Mouse (Mus musculus): ENCODE measurements around the gene Msi2. TPM values are rescaled to one million over a fixed set of nuclear protein-coding genes. Genes with fewer than 3 reads are reported as not detected.

Gene Msi2
- total and polyA plus RNA-seq, 2 experiments from 2014 or later, result 22.1 to 94.6 TPM

DNA sequence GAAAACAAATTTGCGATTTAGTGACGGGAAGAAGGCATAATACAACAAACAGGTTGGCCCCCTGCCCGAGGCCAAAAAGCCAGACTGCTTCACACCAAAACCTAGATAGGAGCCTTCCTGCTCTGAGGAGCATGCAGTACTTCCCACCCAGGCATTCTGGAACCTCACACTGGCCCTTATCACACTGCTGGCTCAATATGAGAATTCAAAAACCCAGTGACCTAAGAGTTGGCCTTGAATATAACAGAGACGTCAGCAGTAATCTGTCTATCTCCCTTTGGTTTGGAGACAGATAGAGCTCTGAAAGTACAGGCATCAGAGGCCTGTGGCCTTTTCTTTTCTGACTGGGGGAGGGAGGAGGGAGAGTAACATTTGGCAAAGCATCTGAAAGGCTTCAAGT, 194.4 kb downstream of the Msi2 start:
- TF ChIP-seq EP300 (IDR thresholded peaks at IDR 0.05; ENCODE audit: low read depth) (peak; percentile 64; the same call in 1 of the 2 replicates), CTCF (IDR thresholded peaks at IDR 0.05; ENCODE audit: low read depth) (no peak)
- no peaks in the 10 kb centered on the region for H3K27me3 ChIP-seq (ENCODE audit: control insufficient read depth, insufficient read depth, low read length)
- no peaks in the 10 kb centered on the region for H3K9me3 ChIP-seq (replicated peaks; ENCODE audit: control insufficient read depth, low read length)
- no peak overlapping the region for H3K4me3 ChIP-seq (ENCODE audit: low read depth, low read length)
- WGBS, result 9% methylated on average over 4 of the region's 4 CpGs
- ATAC-seq (ENCODE audit: insufficient read depth, low read depth), result peak; percentile 72
- peaks cover 73% of the 10 kb centered on the region for H3K4me1 ChIP-seq (ENCODE audit: control insufficient read depth, insufficient read depth)
- 0 out of 2 replicates have a peak overlapping the region, but pooled peaks have one; percentile 1 for H3K9ac ChIP-seq (replicated peaks; ENCODE audit: low read depth, low read length)
- H3K36me3 ChIP-seq (replicated peaks; ENCODE audit: control insufficient read depth, insufficient read depth, low read length), result no peaks in the 10 kb centered on the region; the same call in 1 of the 2 replicates
- H3K27ac ChIP-seq (ENCODE audit: low read depth), result peak overlapping the region; percentile 94
- H3K4me2 ChIP-seq (ENCODE audit: low read depth, low read length), result no peak overlapping the region
- peak; percentile 91 for DNase-seq (ENCODE audit: low spot score)

DNA sequence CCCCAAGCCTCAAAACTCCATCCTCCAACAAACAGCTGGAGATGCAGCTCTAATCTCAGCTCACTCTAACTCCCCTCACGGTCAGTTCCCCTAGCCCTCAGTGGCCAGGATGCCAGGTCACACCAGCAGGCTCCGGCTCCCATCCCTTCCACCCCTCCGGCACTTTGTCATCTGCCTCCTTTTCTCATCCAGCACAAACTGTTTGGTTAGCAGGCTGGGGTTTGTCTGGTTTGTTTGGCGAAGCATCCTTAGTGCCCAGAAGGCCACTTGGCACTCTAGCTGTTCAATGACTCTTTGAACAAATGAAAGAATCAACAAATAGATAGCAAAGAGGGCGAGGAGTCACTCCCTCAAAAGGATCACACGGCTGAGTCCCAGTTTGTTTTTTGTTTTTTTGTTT, 194.8 kb downstream of the Msi2 start:
- no peaks in the 10 kb centered on the region; the same call in 1 of the 2 replicates for H3K36me3 ChIP-seq (replicated peaks; ENCODE audit: control insufficient read depth, insufficient read depth, low read length)
- H3K27ac ChIP-seq (ENCODE audit: low read depth), result peak overlapping the region; percentile 94
- H3K9ac ChIP-seq (replicated peaks; ENCODE audit: low read depth, low read length), result no peak overlapping the region
- no peaks in the 10 kb centered on the region for H3K9me3 ChIP-seq (replicated peaks; ENCODE audit: control insufficient read depth, low read length)
- ATAC-seq (ENCODE audit: insufficient read depth, low read depth), result no peak
- H3K27me3 ChIP-seq (ENCODE audit: control insufficient read depth, insufficient read depth, low read length), result no peaks in the 10 kb centered on the region
- 44% methylated on average over 6 of the region's 6 CpGs for WGBS
- TF ChIP-seq CTCF (IDR thresholded peaks at IDR 0.05; ENCODE audit: low read depth), result no peak
- no peak for TF ChIP-seq EP300 (IDR thresholded peaks at IDR 0.05; ENCODE audit: low read depth)
- H3K4me1 ChIP-seq (ENCODE audit: control insufficient read depth, insufficient read depth), result peaks cover 69% of the 10 kb centered on the region
- no peak overlapping the region for H3K4me3 ChIP-seq (ENCODE audit: low read depth, low read length)
- no peak for DNase-seq (ENCODE audit: low spot score)
- H3K4me2 ChIP-seq (ENCODE audit: low read depth, low read length), result no peak overlapping the region

DNA sequence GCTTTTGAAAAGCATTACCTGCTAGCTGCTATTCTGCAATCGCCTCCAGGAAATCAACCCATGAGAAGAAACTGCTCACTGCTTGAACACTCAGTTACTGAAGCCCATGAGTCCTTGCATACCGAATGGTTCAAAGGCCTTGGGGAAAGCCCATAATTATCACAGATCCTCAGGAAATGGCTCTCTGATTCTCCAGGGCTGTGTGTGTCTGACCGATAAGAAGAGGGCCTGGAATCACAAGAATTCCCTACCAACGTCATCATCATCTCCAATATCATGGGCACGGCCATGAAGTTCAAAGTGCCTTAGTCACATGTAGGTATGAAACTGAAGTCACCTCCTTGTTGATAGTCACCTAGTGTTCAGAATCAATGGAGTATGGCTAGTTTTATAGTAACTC, 196.2 kb downstream of the Msi2 start:
- no peak overlapping the region for H3K9ac ChIP-seq (replicated peaks; ENCODE audit: low read depth, low read length)
- no peaks in the 10 kb centered on the region for H3K9me3 ChIP-seq (replicated peaks; ENCODE audit: control insufficient read depth, low read length)
- TF ChIP-seq EP300 (IDR thresholded peaks at IDR 0.05; ENCODE audit: low read depth) (no peak), CTCF (IDR thresholded peaks at IDR 0.05; ENCODE audit: low read depth) (no peak)
- H3K27ac ChIP-seq (ENCODE audit: low read depth), result no peak overlapping the region
- no peaks in the 10 kb centered on the region for H3K27me3 ChIP-seq (ENCODE audit: control insufficient read depth, insufficient read depth, low read length)
- H3K4me2 ChIP-seq (ENCODE audit: low read depth, low read length), result no peak overlapping the region
- no peaks in the 10 kb centered on the region; the same call in 1 of the 2 replicates for H3K36me3 ChIP-seq (replicated peaks; ENCODE audit: control insufficient read depth, insufficient read depth, low read length)
- WGBS, result 35% methylated on average over 5 of the region's 5 CpGs
- ATAC-seq (ENCODE audit: insufficient read depth, low read depth) (no peak), DNase-seq (ENCODE audit: low spot score) (no peak)
- H3K4me3 ChIP-seq (ENCODE audit: low read depth, low read length), result no peak overlapping the region
- peaks cover 59% of the 10 kb centered on the region for H3K4me1 ChIP-seq (ENCODE audit: control insufficient read depth, insufficient read depth)

DNA sequence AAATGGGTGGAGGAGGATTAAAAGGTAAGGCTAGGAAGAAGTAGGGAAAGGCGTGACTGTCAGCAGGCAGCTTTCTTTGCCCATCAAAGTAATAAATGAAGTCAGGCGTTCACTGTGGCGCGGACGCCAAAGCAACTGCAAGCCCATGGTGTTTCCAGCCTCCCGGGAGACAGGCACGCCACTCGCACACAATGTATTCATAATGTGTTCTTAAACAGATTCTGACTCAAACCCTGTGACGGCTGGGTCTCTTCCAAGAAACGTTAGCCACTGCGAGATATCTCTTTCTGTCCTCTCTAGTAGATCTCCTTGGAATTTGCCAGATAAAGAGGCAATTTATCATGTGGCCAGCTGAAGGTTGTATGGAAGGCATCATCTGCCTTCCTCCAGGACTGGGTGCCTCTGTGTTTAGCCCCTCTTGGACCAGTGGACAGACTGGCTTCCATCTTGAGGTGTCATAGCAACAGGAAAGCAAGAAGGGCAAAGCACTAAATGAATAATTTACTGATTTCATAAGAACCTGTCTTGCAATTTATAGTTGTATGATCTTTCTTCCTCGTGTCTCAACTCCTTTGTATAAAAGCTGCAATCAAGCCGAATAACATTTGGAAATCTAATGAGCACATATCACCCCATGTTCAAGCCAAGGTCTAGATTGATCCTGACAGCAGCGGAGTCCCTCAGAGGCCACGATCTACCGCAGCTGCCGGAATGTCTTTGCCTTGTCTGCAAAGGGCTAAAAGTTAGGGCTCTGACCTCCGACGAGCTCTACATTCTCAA, 197.2 kb downstream of the Msi2 start:
- peaks cover 59% of the 10 kb centered on the region for H3K4me1 ChIP-seq (ENCODE audit: control insufficient read depth, insufficient read depth)

DNA sequence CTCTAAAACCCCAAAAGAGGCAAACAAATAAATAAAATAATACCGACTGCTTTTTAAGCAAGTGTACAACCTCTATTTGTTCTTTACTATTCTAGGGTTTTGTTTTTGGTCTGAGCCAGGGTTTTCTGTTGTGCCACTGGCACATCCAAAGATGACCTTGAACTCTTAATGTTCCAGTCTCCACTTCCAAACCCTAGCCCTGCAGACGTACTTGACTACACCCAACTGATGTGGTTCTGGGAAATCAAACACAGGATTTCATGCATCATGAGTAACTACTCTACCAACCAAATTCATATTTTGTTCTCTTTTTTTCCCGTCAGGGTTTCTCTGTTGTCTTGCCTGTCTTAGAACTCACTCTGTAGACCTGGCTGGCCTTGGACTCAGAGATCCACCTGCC, 200.0 kb downstream of the Msi2 start:
- Histone ChIP-seq H3K9ac (replicated peaks; ENCODE audit: low read depth, low read length) (no peak overlapping the region), H3K4me1 (ENCODE audit: control insufficient read depth, insufficient read depth) (peaks cover 54% of the 10 kb centered on the region), H3K36me3 (replicated peaks; ENCODE audit: control insufficient read depth, insufficient read depth, low read length) (no peaks in the 10 kb centered on the region; the same call in 1 of the 2 replicates), H3K4me2 (ENCODE audit: low read depth, low read length) (no peak overlapping the region), H3K27ac (ENCODE audit: low read depth) (no peak overlapping the region), H3K4me3 (ENCODE audit: low read depth, low read length) (no peak overlapping the region), H3K9me3 (replicated peaks; ENCODE audit: control insufficient read depth, low read length) (no peaks in the 10 kb centered on the region), H3K27me3 (ENCODE audit: control insufficient read depth, insufficient read depth, low read length) (no peaks in the 10 kb centered on the region)
- no peak for TF ChIP-seq CTCF (IDR thresholded peaks at IDR 0.05; ENCODE audit: low read depth)
- no peak for TF ChIP-seq EP300 (IDR thresholded peaks at IDR 0.05; ENCODE audit: low read depth)
- ATAC-seq (ENCODE audit: insufficient read depth, low read depth), result no peak
- DNase-seq (ENCODE audit: low spot score), result no peak
- WGBS, result 88% methylated on average over 3 of the region's 3 CpGs

More for the DNA sequence above, 197.2 kb downstream of the Msi2 start:
- DNase-seq (ENCODE audit: low spot score) (no peak), ATAC-seq (ENCODE audit: insufficient read depth, low read depth) (no peak)
- Histone ChIP-seq H3K9me3 (replicated peaks; ENCODE audit: control insufficient read depth, low read length) (no peaks in the 10 kb centered on the region), H3K4me2 (ENCODE audit: low read depth, low read length) (no peak overlapping the region), H3K9ac (replicated peaks; ENCODE audit: low read depth, low read length) (no peak overlapping the region), H3K4me3 (ENCODE audit: low read depth, low read length) (no peak overlapping the region), H3K27me3 (ENCODE audit: control insufficient read depth, insufficient read depth, low read length) (no peaks in the 10 kb centered on the region), H3K36me3 (replicated peaks; ENCODE audit: control insufficient read depth, insufficient read depth, low read length) (no peaks in the 10 kb centered on the region; the same call in 1 of the 2 replicates), H3K27ac (ENCODE audit: low read depth) (no peak overlapping the region)
- WGBS, result 69% methylated on average over 19 of the region's 19 CpGs
- TF ChIP-seq EP300 (IDR thresholded peaks at IDR 0.05; ENCODE audit: low read depth) (no peak), CTCF (IDR thresholded peaks at IDR 0.05; ENCODE audit: low read depth) (no peak)
